Mouse (Mus musculus): ENCODE measurements at regions not wholly inside any gene's neighbourhood (a gene's known extent, or its start where the extent isn't known, plus 50 kb on each side); places are given as distances from the start of the nearest gene placed in this dataset.

GRCm38 (mm10) chr3:154388656-154389055 lies 58.2 kb upstream of the Lhx8 start:
- no peak for DNase-seq (ENCODE audit: low read depth)

- DNase-seq (ENCODE audit: low read depth) = no peak
Observed at GRCm38 (mm10) chr3:154387271-154387670, 56.8 kb upstream of the Lhx8 start.

GRCm38 (mm10) chr3:154385831-154386312 lies 55.4 kb upstream of the Lhx8 start:
- DNase-seq (ENCODE audit: low read depth) = no peak

GRCm38 (mm10) chr3:154382811-154383210 lies 52.4 kb upstream of the Lhx8 start:
- DNase-seq (ENCODE audit: low read depth) = no peak

GRCm38 (mm10) chr3:154381561-154381960 lies 51.1 kb upstream of the Lhx8 start:
- DNase-seq (ENCODE audit: low read depth) = no peak
